Mouse (Mus musculus) embryonic facial prominence, embryonic 14.5 days (tissue): ENCODE data around the gene Mknk1. TPM values are rescaled to one million over a fixed set of nuclear protein-coding genes. Genes with fewer than 3 reads are reported as not detected.

ENCODE experiments used
- ATAC-seq: fragments of 200-750 bp; cut with Nextera tagmentation; 2 replicates; pipeline ENCODE4 v1.8.0; 2017; ENCODE audit warnings: low read depth, moderate number of reproducible peaks, moderate TSS enrichment
- DNase-seq: peaks from one replicate; pipeline ENCODE4 v3.0.0-alpha.2; 2015; ENCODE audit warnings: low spot score
- H3K27ac ChIP-seq: fragments of 300-500 bp; sonication (generic); replicated peaks from 2 replicates; pipeline ENCODE4 v1.5.1; 2014; ENCODE audit warnings: low read depth, mild to moderate bottlenecking, low read length, moderate library complexity
- H3K27me3 ChIP-seq: fragments of 300-500 bp; sonication (generic); replicated peaks from 2 replicates; pipeline ENCODE4 v1.6.1; 2014; ENCODE audit warnings: low read length; ENCODE audit not compliant: control insufficient read depth, insufficient read depth
- H3K36me3 ChIP-seq: fragments of 300-500 bp; sonication (generic); 2 replicates; pipeline ENCODE4 v1.6.1; 2014; ENCODE audit warnings: low read length, mixed read lengths; ENCODE audit not compliant: control insufficient read depth, insufficient read depth
- H3K4me1 ChIP-seq: fragments of 300-500 bp; sonication (generic); 2 replicates; pipeline ENCODE4 v1.6.1; 2014; ENCODE audit warnings: antibody characterized with exemption, low read length; ENCODE audit not compliant: control insufficient read depth, insufficient read depth
- H3K4me2 ChIP-seq: fragments of 300-500 bp; sonication (generic); 2 replicates; pipeline ENCODE4 v1.6.1; 2014; ENCODE audit warnings: low read depth, mild to moderate bottlenecking, low read length, moderate library complexity, mixed read lengths
- H3K4me3 ChIP-seq: fragments of 300-500 bp; sonication (generic); 2 replicates; pipeline ENCODE4 v1.5.1; 2014; ENCODE audit warnings: low read depth, mild to moderate bottlenecking, low read length
- H3K9ac ChIP-seq: fragments of 300-500 bp; sonication (generic); 2 replicates; pipeline ENCODE4 v1.6.1; 2014; ENCODE audit warnings: low read depth, mild to moderate bottlenecking, low read length, moderate library complexity, mixed read lengths
- H3K9me3 ChIP-seq: fragments of 300-500 bp; sonication (generic); 2 replicates; pipeline ENCODE4 v1.6.1; 2016; ENCODE audit warnings: low read length; ENCODE audit not compliant: control insufficient read depth
- WGBS: fragments of 180-500 bp; shearing (Covaris S2); extraction: QIAGEN DNeasy Blood & Tissue Kit; methylation state at CpG from one replicate; pipeline ENCODE4 v1.1.7; 2014; 5-methylcytosine and 5-hydroxymethylcytosine counted together
- polyA plus RNA-seq: library from polyadenylated mRNA; unstranded; fragments of >200 nt; fragmentation: Nextera tagmentation; extraction: Ambion mirVana; gene quantifications from 2 replicates; pipeline ENCODE4 v1.2.1, GENCODE M21; 2014

Gene Mknk1
- polyA plus RNA-seq, 1 experiment from 2014 or later, result 24.1 TPM

- Histone ChIP-seq H3K36me3 (no peaks in the 10 kb centered on the region), H3K4me3 (no peak overlapping the region), H3K4me1 (peaks cover 7% of the 10 kb centered on the region; the same call in 1 of the 2 replicates), H3K4me2 (no peak overlapping the region), H3K27ac (no peak overlapping the region), H3K9me3 (no peaks in the 10 kb centered on the region), H3K9ac (no peak overlapping the region), H3K27me3 (peaks cover 38% of the 10 kb centered on the region)
- WGBS, result 29% methylated on average over 1 of the region's 1 CpGs
- ATAC-seq (no peak), DNase-seq (no peak)
Observed at GRCm38 (mm10) chr4:115886875-115887274, 47.9 kb downstream of the Mknk1 start.

- ATAC-seq, result no peak
- peak overlapping the region; percentile 25 for H3K4me3 ChIP-seq
- H3K9ac ChIP-seq, result peak overlapping the region; percentile 25; the same call in 1 of the 2 replicates
- peaks cover 7% of the 10 kb centered on the region; the same call in 1 of the 2 replicates for H3K4me1 ChIP-seq
- WGBS, result 13% methylated on average over 6 of the region's 6 CpGs
- H3K27ac ChIP-seq, result no peak overlapping the region
- no peaks in the 10 kb centered on the region for H3K36me3 ChIP-seq
- peaks cover 43% of the 10 kb centered on the region for H3K27me3 ChIP-seq
- DNase-seq, result peak; percentile 31
- peak overlapping the region; percentile 56 for H3K4me2 ChIP-seq
- no peaks in the 10 kb centered on the region for H3K9me3 ChIP-seq
Observed at GRCm38 (mm10) chr4:115890066-115890465, 51.1 kb downstream of the Mknk1 start.

GRCm38 (mm10) chr4:115890553-115890952, 51.6 kb downstream of the Mknk1 start, which contains the start of gene 6430628N08Rik:
TSS of gene 6430628N08Rik (plus strand) at chr4:115890665.
- H3K4me2 ChIP-seq, result peak within 1 kb of the TSS; percentile 56
- peaks cover 7% of the 10 kb centered on the region; the same call in 1 of the 2 replicates for H3K4me1 ChIP-seq
- peaks cover 43% of the 10 kb centered on the region for H3K27me3 ChIP-seq
- no peaks in the 10 kb centered on the region for H3K36me3 ChIP-seq
- DNase-seq (peak; percentile 12), ATAC-seq (no peak)
- H3K9ac ChIP-seq, result peak within 1 kb of the TSS; percentile 25; the same call in 1 of the 2 replicates
- 1% methylated on average over 25 of the region's 31 CpGs for WGBS
- peak within 1 kb of the TSS; percentile 25 for H3K4me3 ChIP-seq
- H3K9me3 ChIP-seq, result no peaks in the 10 kb centered on the region
- no peak within 1 kb of the TSS for H3K27ac ChIP-seq

GRCm38 (mm10) chr4:115894281-115894680, 55.3 kb downstream of the Mknk1 start:
- WGBS, result 17% methylated on average over 3 of the region's 3 CpGs
- peaks cover 63% of the 10 kb centered on the region for H3K27me3 ChIP-seq

GRCm38 (mm10) chr4:115897901-115898631, 59.1 kb downstream of the Mknk1 start:
- WGBS, result 2% methylated on average over 24 of the region's 56 CpGs
- H3K27me3 ChIP-seq, result peaks cover 60% of the 10 kb centered on the region

More at GRCm38 (mm10) chr4:115894281-115894680, 55.3 kb downstream of the Mknk1 start:
- no peak overlapping the region for H3K9ac ChIP-seq
- H3K4me2 ChIP-seq, result no peak overlapping the region
- H3K4me3 ChIP-seq, result no peak overlapping the region
- no peaks in the 10 kb centered on the region for H3K9me3 ChIP-seq
- ATAC-seq (no peak), DNase-seq (peak; percentile 35)
- H3K27ac ChIP-seq, result no peak overlapping the region
- H3K36me3 ChIP-seq, result no peaks in the 10 kb centered on the region
- H3K4me1 ChIP-seq, result peaks cover 7% of the 10 kb centered on the region; the same call in 1 of the 2 replicates

GRCm38 (mm10) chr4:115902816-115903215, 63.8 kb downstream of the Mknk1 start:
- no peaks in the 10 kb centered on the region for H3K9me3 ChIP-seq
- no peaks in the 10 kb centered on the region for H3K4me1 ChIP-seq
- H3K27me3 ChIP-seq, result peaks cover 83% of the 10 kb centered on the region
- H3K36me3 ChIP-seq, result no peaks in the 10 kb centered on the region
- no peak overlapping the region for H3K4me3 ChIP-seq
- H3K27ac ChIP-seq, result no peak overlapping the region
- ATAC-seq, result no peak
- no peak overlapping the region for H3K9ac ChIP-seq
- WGBS, result 16% methylated on average over 5 of the region's 5 CpGs
- no peak overlapping the region for H3K4me2 ChIP-seq
- peak; percentile 75 for DNase-seq

More at GRCm38 (mm10) chr4:115897901-115898631, 59.1 kb downstream of the Mknk1 start:
- H3K27ac ChIP-seq, result no peak overlapping the region
- H3K9me3 ChIP-seq, result no peaks in the 10 kb centered on the region
- H3K4me2 ChIP-seq, result peak overlapping the region; percentile 81
- ATAC-seq, result peak; percentile 58
- H3K4me1 ChIP-seq, result no peaks in the 10 kb centered on the region
- H3K9ac ChIP-seq, result peak overlapping the region; percentile 50
- H3K4me3 ChIP-seq, result peak overlapping the region; percentile 38
- H3K36me3 ChIP-seq, result no peaks in the 10 kb centered on the region
- DNase-seq, result peak; percentile 32

- no peak overlapping the region for H3K9ac ChIP-seq
- DNase-seq (peak; percentile 39), ATAC-seq (peak; percentile 34; the same call in 1 of the 2 replicates)
- peaks cover 67% of the 10 kb centered on the region for H3K27me3 ChIP-seq
- no peak overlapping the region for H3K4me2 ChIP-seq
- no peak overlapping the region for H3K4me3 ChIP-seq
- H3K36me3 ChIP-seq, result no peaks in the 10 kb centered on the region
- H3K9me3 ChIP-seq, result no peaks in the 10 kb centered on the region
- no peak overlapping the region for H3K27ac ChIP-seq
- no peaks in the 10 kb centered on the region for H3K4me1 ChIP-seq
- WGBS, result 14% methylated on average over 12 of the region's 12 CpGs
Observed at GRCm38 (mm10) chr4:115904375-115904774, 65.4 kb downstream of the Mknk1 start.

GRCm38 (mm10) chr4:115905701-115906100, 66.7 kb downstream of the Mknk1 start:
- Histone ChIP-seq H3K4me1 (no peaks in the 10 kb centered on the region), H3K27ac (no peak overlapping the region), H3K4me2 (no peak overlapping the region), H3K4me3 (no peak overlapping the region), H3K36me3 (no peaks in the 10 kb centered on the region), H3K9me3 (no peaks in the 10 kb centered on the region), H3K9ac (no peak overlapping the region), H3K27me3 (peaks cover 55% of the 10 kb centered on the region)
- DNase-seq (peak; percentile 27), ATAC-seq (peak; percentile 28; the same call in 1 of the 2 replicates)
- WGBS, result 6% methylated on average over 7 of the region's 7 CpGs
